Mouse (Mus musculus) myocyte (in vitro differentiated cells): Measurements from ENCODE around the gene Vdr. TPM values are rescaled to one million over a fixed set of nuclear protein-coding genes. Genes with fewer than 3 reads are reported as not detected.
A peak's percentile ranks its signal among the peaks of the same experiment; 100 is the strongest.

ENCODE experiments used
- H3K27me3 ChIP-seq: one replicate; pipeline ENCODE4 v1.6.1; 2011; ENCODE audit not compliant: control insufficient read depth, insufficient read depth, insufficient read length
- H3K36me3 ChIP-seq: one replicate; pipeline ENCODE4 v1.6.1; 2011; ENCODE audit not compliant: control insufficient read depth, insufficient read depth
- H3K4me2 ChIP-seq: one replicate; pipeline ENCODE4 v1.6.1; 2011; ENCODE audit warnings: low read depth, control low read depth
- H3K4me3 ChIP-seq: one replicate; pipeline ENCODE4 v1.5.1; 2011; ENCODE audit warnings: mild to moderate bottlenecking, control low read depth, moderate library complexity
- H3K79me2 ChIP-seq: one replicate; pipeline ENCODE4 v1.6.1; 2011; ENCODE audit not compliant: control insufficient read depth, insufficient read depth
- H3ac ChIP-seq: one replicate; pipeline ENCODE4 v1.6.1; 2011; ENCODE audit not compliant: control insufficient read depth, insufficient read length
- CEBPB ChIP-seq: IDR thresholded peaks from 2 replicates; pipeline ENCODE4 v1.6.1; 2011; ENCODE audit warnings: mild to moderate bottlenecking, moderate library complexity; ENCODE audit not compliant: poor library complexity, insufficient read depth, severe bottlenecking
- E2F4 ChIP-seq: IDR thresholded peaks from one replicate; pipeline ENCODE4 v1.6.1; 2011; ENCODE audit warnings: mild to moderate bottlenecking, control low read depth, moderate library complexity; ENCODE audit not compliant: insufficient read depth
- MAX ChIP-seq: IDR thresholded peaks from one replicate; pipeline ENCODE4 v1.6.1; 2011; ENCODE audit warnings: low read depth, mild to moderate bottlenecking, control low read depth
- MYOD1 ChIP-seq, 3 experiments: IDR thresholded peaks; one replicate each; pipeline ENCODE4 v1.6.1; 2011; ENCODE audit warnings: control low read depth in 2 of 3, low read depth in 2 of 3, mild to moderate bottlenecking in 2 of 3, moderate library complexity in 1 of 3; ENCODE audit not compliant: insufficient read length in 2 of 3, control insufficient read depth in 1 of 3
- MYOG ChIP-seq, 3 experiments: IDR thresholded peaks; one replicate each; pipeline ENCODE4 v1.6.1; 2011; ENCODE audit warnings: control low read depth in 2 of 3, low read depth in 2 of 3, mild to moderate bottlenecking in 2 of 3; ENCODE audit not compliant: insufficient read length in 2 of 3, control insufficient read depth in 1 of 3, insufficient read depth in 1 of 3
- POLR2A ChIP-seq: IDR thresholded peaks from one replicate; pipeline ENCODE4 v1.6.1; 2011; ENCODE audit warnings: low read depth, mild to moderate bottlenecking, control low read depth, moderate library complexity; ENCODE audit not compliant: insufficient read length
- POLR2AphosphoS2 ChIP-seq: IDR thresholded peaks from one replicate; pipeline ENCODE4 v1.6.1; 2011; ENCODE audit warnings: low read depth, control low read depth; ENCODE audit not compliant: insufficient read length
- REST ChIP-seq: IDR thresholded peaks from one replicate; pipeline ENCODE4 v1.6.1; 2011; ENCODE audit warnings: mild to moderate bottlenecking, control low read depth, moderate library complexity; ENCODE audit not compliant: insufficient read depth, insufficient read length
- SRF ChIP-seq: IDR thresholded peaks from one replicate; pipeline ENCODE4 v1.6.1; 2011; ENCODE audit warnings: low read depth; ENCODE audit not compliant: control insufficient read depth, insufficient read length
- TCF12 ChIP-seq: IDR thresholded peaks from one replicate; pipeline ENCODE4 v1.6.1; 2011; ENCODE audit warnings: mild to moderate bottlenecking, control low read depth; ENCODE audit not compliant: poor library complexity, insufficient read depth, severe bottlenecking
- TCF3 ChIP-seq: IDR thresholded peaks from one replicate; pipeline ENCODE4 v1.6.1; 2011; ENCODE audit warnings: low read depth, control low read depth; ENCODE audit not compliant: insufficient read length
- USF1 ChIP-seq: IDR thresholded peaks from one replicate; pipeline ENCODE4 v1.6.1; 2011; ENCODE audit warnings: low read depth, mild to moderate bottlenecking, control low read depth, moderate library complexity
- polyA plus RNA-seq: library from polyadenylated mRNA; unstranded; fragments of >200 nt; fragmentation: generic; extraction: Trizol; gene quantifications from one replicate; pipeline ENCODE4 v1.2.1, GENCODE M21; 2012; ENCODE audit warnings: missing spikeins

The Vdr gene
- polyA plus RNA-seq, 1 experiment: 9.8 TPM

DNA sequence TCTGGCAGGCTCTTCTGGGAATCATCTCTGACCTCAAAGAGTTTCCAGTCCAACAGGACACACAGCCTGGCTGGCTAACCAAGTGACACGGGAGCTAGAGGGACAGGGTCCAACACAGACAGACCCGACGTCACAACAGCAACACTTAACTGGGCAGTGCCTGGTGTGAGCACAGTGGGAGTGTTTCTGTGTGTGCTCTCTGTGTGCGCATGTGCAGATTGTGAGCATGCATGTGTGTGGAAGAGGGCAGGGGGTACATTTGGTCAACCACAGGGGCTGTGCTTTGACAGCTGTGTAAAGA, 42.4 kb upstream of the Vdr start:
- no peak for TF ChIP-seq SRF
- TF ChIP-seq REST: no peak
- TF ChIP-seq MYOD1 (IDR thresholded peaks at IDR 0.05; ENCODE audit: control insufficient read depth in 1 of 3, insufficient read length in 2 of 3, low read depth in 2 of 3): no peak
- TF ChIP-seq TCF3: no peak
- TF ChIP-seq USF1: no peak
- TF ChIP-seq MAX: no peak
- Histone ChIP-seq H3K4me3 (no peak overlapping the region), H3K4me2 (peak overlapping the region; percentile 41)

DNA sequence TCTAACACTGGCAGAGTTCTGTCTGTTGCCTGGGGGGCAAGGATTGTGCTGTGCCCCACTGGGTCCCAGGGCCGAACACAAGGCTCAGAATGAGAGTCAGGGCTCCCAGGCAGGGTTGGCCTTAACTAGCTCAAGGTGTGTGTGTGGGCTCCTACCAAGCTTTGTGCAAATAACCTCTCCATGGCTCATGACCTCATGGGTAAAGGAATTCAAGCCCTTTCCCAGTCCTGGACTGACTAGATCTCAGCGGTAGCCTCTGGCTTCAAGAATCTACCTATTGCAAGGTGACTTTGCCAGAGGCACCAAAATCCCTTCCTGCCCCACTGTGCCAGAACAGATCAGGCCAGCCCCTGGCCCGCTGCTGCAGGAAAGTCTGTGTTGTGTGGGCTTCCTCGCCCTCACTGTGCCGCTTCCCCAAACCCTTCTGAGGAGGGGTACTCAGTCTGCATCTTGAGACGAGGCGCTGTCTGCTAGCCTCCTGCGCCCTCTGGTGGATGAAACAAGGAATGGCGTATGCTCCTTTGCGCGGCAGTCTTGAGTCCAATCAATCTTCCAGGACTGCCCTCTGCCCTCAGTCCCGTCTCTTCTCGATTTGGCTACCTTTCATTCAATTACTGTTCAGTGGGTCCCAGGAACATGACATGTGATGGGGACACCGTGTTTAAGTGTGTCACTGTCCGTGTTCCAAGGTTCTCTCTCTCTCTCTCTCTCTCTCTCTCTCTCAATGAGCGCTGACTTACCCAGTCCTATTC, 41.9 kb upstream of the Vdr start:
- peak overlapping the region; percentile 41 for H3K4me2 ChIP-seq

More for the DNA sequence above, 42.4 kb upstream of the Vdr start:
- H3K79me2 ChIP-seq: no peaks in the 10 kb centered on the region
- no peak overlapping the region for H3ac ChIP-seq
- H3K36me3 ChIP-seq: no peaks in the 10 kb centered on the region
- peaks cover 31% of the 10 kb centered on the region for H3K27me3 ChIP-seq

DNA sequence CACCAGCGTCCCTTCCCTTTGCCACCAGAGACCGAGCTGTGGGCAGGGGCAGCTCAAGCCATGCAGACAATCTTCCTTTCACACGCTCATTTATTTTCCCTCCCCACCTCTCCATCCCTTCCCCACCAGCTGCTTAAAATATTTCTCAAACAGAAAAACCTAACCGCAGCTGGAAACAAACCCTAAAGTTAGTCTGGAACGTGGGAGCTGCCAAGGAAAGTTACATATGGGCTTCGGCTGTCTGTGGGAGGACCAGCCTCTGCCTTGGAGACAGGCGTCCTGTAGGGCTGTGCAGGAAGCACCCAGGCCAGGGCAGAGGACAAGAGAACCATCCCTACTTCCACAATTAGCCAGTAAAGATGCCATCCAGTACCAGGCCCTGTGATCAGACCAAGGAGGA, 39.8 kb upstream of the Vdr start:
- Histone ChIP-seq H3K27me3 (peaks cover 18% of the 10 kb centered on the region), H3K36me3 (no peaks in the 10 kb centered on the region), H3K79me2 (no peaks in the 10 kb centered on the region), H3K4me2 (peak overlapping the region; percentile 51), H3ac (no peak overlapping the region), H3K4me3 (no peak overlapping the region)
- TF ChIP-seq TCF12: no peak
- no peak for TF ChIP-seq POLR2A
- TF ChIP-seq TCF3: no peak
- TF ChIP-seq POLR2AphosphoS2: no peak
- TF ChIP-seq MYOD1 (IDR thresholded peaks at IDR 0.05; ENCODE audit: control insufficient read depth in 1 of 3, insufficient read length in 2 of 3, low read depth in 2 of 3): no peak
- no peak for TF ChIP-seq SRF
- TF ChIP-seq MYOG (IDR thresholded peaks at IDR 0.05; ENCODE audit: control insufficient read depth in 1 of 3, insufficient read depth in 1 of 3, insufficient read length in 2 of 3, low read depth in 2 of 3): no peak
- TF ChIP-seq CEBPB: no peak
- TF ChIP-seq USF1: no peak
- no peak for TF ChIP-seq MAX
- TF ChIP-seq E2F4: no peak
- TF ChIP-seq REST: no peak

More for the DNA sequence above, 41.9 kb upstream of the Vdr start:
- peaks cover 31% of the 10 kb centered on the region for H3K27me3 ChIP-seq
- H3K36me3 ChIP-seq: no peaks in the 10 kb centered on the region
- TF ChIP-seq USF1 (no peak), MYOD1 (IDR thresholded peaks at IDR 0.05; ENCODE audit: control insufficient read depth in 1 of 3, insufficient read length in 2 of 3, low read depth in 2 of 3) (peak in 1 of 3 experiments; percentile 22)
- H3ac ChIP-seq: no peak overlapping the region
- H3K79me2 ChIP-seq: no peaks in the 10 kb centered on the region
- H3K4me3 ChIP-seq: no peak overlapping the region

DNA sequence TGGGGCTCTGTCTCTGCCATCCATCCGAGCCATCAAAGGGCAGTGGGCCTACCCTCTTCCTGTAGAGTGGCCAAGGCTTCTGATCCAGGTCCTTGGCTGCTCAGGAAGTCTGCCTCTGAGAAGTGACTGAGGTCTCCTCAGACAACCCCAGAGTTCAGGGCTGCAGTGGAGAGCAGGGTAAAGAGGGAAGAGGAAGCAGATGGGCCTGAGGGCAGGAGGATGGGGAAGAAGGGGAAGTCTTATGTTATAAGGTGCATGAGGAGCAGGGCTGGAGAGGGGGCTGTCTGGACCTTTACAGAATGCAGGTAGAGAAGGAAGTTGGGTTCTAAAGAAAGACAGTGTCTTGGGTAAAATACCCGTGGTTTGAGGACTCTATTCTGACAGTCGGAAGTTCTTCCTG, 39.3 kb upstream of the Vdr start:
- H3K36me3 ChIP-seq: no peaks in the 10 kb centered on the region
- peaks cover 13% of the 10 kb centered on the region for H3K27me3 ChIP-seq
- TF ChIP-seq MYOG (IDR thresholded peaks at IDR 0.05; ENCODE audit: control insufficient read depth in 1 of 3, insufficient read depth in 1 of 3, insufficient read length in 2 of 3, low read depth in 2 of 3) (no peak), TCF12 (no peak), USF1 (no peak), TCF3 (no peak), REST (no peak), MAX (no peak), CEBPB (no peak), MYOD1 (IDR thresholded peaks at IDR 0.05; ENCODE audit: control insufficient read depth in 1 of 3, insufficient read length in 2 of 3, low read depth in 2 of 3) (no peak), POLR2AphosphoS2 (no peak), SRF (no peak), E2F4 (no peak)
- H3K79me2 ChIP-seq: no peaks in the 10 kb centered on the region
- H3ac ChIP-seq: no peak overlapping the region
- H3K4me2 ChIP-seq: peak overlapping the region; percentile 51
- H3K4me3 ChIP-seq: no peak overlapping the region

DNA sequence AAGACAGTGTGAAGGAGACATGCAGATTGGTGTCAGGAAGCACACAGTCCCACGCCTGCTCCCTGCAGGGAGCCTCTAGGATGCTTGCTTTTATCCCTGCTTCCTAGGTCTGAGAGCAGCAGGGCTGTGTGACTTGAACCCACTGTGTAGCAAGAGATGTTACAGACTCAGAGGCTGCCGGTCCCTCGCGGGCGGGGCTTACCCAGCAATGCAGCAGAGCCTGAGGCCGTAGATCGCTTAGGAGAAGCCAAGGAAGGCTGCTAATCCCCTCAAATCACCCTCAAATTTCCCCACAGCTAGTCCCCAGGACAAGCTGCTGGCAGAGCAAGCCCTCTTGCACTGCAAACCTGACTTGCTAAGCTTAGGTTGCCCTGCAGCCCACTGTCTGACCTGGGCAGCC, 38.3 kb upstream of the Vdr start:
- H3K4me3 ChIP-seq: no peak overlapping the region
- no peak overlapping the region for H3ac ChIP-seq
- H3K27me3 ChIP-seq: peaks cover 5% of the 10 kb centered on the region
- H3K36me3 ChIP-seq: no peaks in the 10 kb centered on the region
- TF ChIP-seq CEBPB (no peak), POLR2AphosphoS2 (no peak), MYOD1 (IDR thresholded peaks at IDR 0.05; ENCODE audit: control insufficient read depth in 1 of 3, insufficient read length in 2 of 3, low read depth in 2 of 3) (no peak), TCF12 (no peak), E2F4 (no peak), REST (no peak), POLR2A (no peak), USF1 (no peak), MYOG (IDR thresholded peaks at IDR 0.05; ENCODE audit: control insufficient read depth in 1 of 3, insufficient read depth in 1 of 3, insufficient read length in 2 of 3, low read depth in 2 of 3) (no peak), MAX (no peak), SRF (no peak), TCF3 (no peak)
- no peaks in the 10 kb centered on the region for H3K79me2 ChIP-seq
- no peak overlapping the region for H3K4me2 ChIP-seq
